Mouse (Mus musculus) kidney, postnatal 0 days (tissue): Measurements from ENCODE around the gene Ulk2. TPM values are rescaled to one million over a fixed set of nuclear protein-coding genes. Genes with fewer than 3 reads are reported as not detected.
"Not testable (repeated sequence)": the region's sequence is repeated elsewhere in the genome, so short reads cannot be mapped to it uniquely, and the experiment has no call there.

Source experiments
- ATAC-seq: fragments of 200-750 bp; cut with Nextera tagmentation; replicated peaks from 2 replicates; pipeline ENCODE4 v1.8.0; 2017; ENCODE audit warnings: low read depth, moderate number of reproducible peaks, moderate TSS enrichment, moderate library complexity; ENCODE audit not compliant: low FRiP score
- DNase-seq: peaks from one replicate; pipeline ENCODE4 v3.0.0-alpha.2; 2016; ENCODE audit warnings: low spot score
- H3K27ac ChIP-seq: fragments of 300-500 bp; sonication (generic); 2 replicates; pipeline ENCODE4 v1.5.1; 2014; ENCODE audit warnings: mild to moderate bottlenecking
- H3K27me3 ChIP-seq: fragments of 300-500 bp; sonication (generic); 2 replicates; pipeline ENCODE4 v1.6.1; 2014; ENCODE audit warnings: low read length, mixed read lengths; ENCODE audit not compliant: insufficient read depth
- H3K36me3 ChIP-seq: fragments of 300-500 bp; sonication (generic); 2 replicates; pipeline ENCODE4 v1.6.1; 2014; ENCODE audit warnings: low read length, mixed read lengths; ENCODE audit not compliant: insufficient read depth
- H3K4me1 ChIP-seq: fragments of 300-500 bp; sonication (generic); replicated peaks from 2 replicates; pipeline ENCODE4 v1.6.1; 2014; ENCODE audit warnings: antibody characterized with exemption, low read length, mixed read lengths; ENCODE audit not compliant: insufficient read depth
- H3K4me2 ChIP-seq: fragments of 300-500 bp; sonication (generic); 2 replicates; pipeline ENCODE4 v1.6.1; 2014; ENCODE audit warnings: mild to moderate bottlenecking, low read length, moderate library complexity, mixed read lengths
- H3K4me3 ChIP-seq: fragments of 300-500 bp; sonication (generic); replicated peaks from 2 replicates; pipeline ENCODE4 v1.5.1; 2014; ENCODE audit warnings: low read depth, low read length
- H3K9ac ChIP-seq: fragments of 300-500 bp; sonication (generic); 2 replicates; pipeline ENCODE4 v1.6.1; 2014; ENCODE audit warnings: low read depth, low read length
- H3K9me3 ChIP-seq: fragments of 300-500 bp; sonication (generic); replicated peaks from 2 replicates; pipeline ENCODE4 v1.6.1; 2016; ENCODE audit warnings: low read length, inconsistent platforms, mixed read lengths
- CTCF ChIP-seq: IDR thresholded peaks from 2 replicates; pipeline ENCODE4 v1.5.1; 2016; ENCODE audit warnings: antibody characterized with exemption, low read depth, mild to moderate bottlenecking, moderate library complexity
- WGBS: fragments of 180-500 bp; shearing (Covaris S2); extraction: QIAGEN DNeasy Blood & Tissue Kit; methylation state at CpG from one replicate; pipeline ENCODE4 v1.1.7; 2014; 5-methylcytosine and 5-hydroxymethylcytosine counted together
- polyA plus RNA-seq: library from polyadenylated mRNA; unstranded; fragments of >200 nt; fragmentation: Nextera tagmentation; extraction: Ambion mirVana; gene quantifications from 2 replicates; pipeline ENCODE4 v1.2.1, GENCODE M21; 2015

Gene Ulk2
- polyA plus RNA-seq, 1 experiment from 2014 or later, result 10.8 TPM

DNA sequence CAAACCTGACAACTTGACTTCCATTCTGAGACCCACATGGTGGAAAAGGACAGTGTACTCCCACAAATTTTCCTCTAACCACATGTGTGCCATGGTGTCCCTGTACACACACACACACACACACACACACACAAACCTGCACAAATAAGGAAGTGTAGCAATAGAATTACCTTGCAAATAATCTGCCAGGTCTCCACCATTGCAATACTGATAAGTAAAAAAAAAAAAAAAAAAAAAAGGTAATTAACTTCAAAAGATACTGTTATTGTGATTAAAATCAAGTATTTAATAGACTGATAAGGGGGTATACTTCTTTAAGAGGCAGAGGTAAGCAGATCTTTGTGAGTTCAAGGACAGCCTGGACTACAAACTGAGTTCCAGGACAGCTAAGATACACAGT is 14.9 kb downstream of the Ulk2 start:
- H3K4me2 ChIP-seq, result no peak overlapping the region
- no peak overlapping the region for H3K9ac ChIP-seq
- H3K27me3 ChIP-seq, result no peaks in the 10 kb centered on the region
- no peak overlapping the region for H3K27ac ChIP-seq
- no peak overlapping the region for H3K4me3 ChIP-seq
- DNase-seq (no peak), ATAC-seq (no peak)
- no peaks in the 10 kb centered on the region for H3K4me1 ChIP-seq
- H3K36me3 ChIP-seq, result 0 out of 2 replicates have a peak, but pooled peaks cover 13% of the 10 kb centered on the region
- H3K9me3 ChIP-seq, result no peaks in the 10 kb centered on the region
- TF ChIP-seq CTCF, result no peak

- WGBS, result 89% methylated on average over 1 of the region's 1 CpGs
- H3K36me3 ChIP-seq, result 0 out of 2 replicates have a peak, but pooled peaks cover 13% of the 10 kb centered on the region
- DNase-seq, result no peak
Measured at GRCm38 (mm10) chr11:61839182-61839581, 15.7 kb downstream of the Ulk2 start.

DNA sequence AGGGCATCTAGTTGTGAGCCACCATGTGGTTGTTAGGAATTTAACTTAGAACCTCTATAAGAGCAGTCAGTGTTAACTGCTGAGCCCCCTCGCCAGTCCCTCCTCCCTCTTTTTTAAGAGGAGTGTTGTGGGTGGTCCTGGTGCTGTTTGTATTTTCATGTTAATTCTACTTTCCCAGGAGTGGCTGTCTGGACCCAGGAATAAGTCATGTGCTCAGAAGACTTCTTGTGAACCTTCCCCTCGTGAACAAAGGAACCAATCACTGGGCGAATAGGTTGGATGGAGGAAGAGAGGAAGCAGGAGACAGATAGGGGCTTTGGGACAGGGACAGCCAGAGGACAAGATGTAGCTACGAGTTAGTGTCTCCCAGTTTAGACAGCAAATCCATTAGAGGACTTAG is 45.1 kb downstream of the Ulk2 start:
- Histone ChIP-seq H3K4me1 (no peaks in the 10 kb centered on the region), H3K27ac (no peak overlapping the region), H3K9me3 (no peaks in the 10 kb centered on the region), H3K27me3 (no peaks in the 10 kb centered on the region), H3K36me3 (peaks cover 36% of the 10 kb centered on the region), H3K9ac (no peak overlapping the region), H3K4me3 (no peak overlapping the region), H3K4me2 (no peak overlapping the region)
- no peak for ATAC-seq
- 64% methylated on average over 4 of the region's 4 CpGs for WGBS
- peak; percentile 4 for DNase-seq
- TF ChIP-seq CTCF, result no peak

More at GRCm38 (mm10) chr11:61839182-61839581, 15.7 kb downstream of the Ulk2 start:
- no peaks in the 10 kb centered on the region for H3K27me3 ChIP-seq
- no peak overlapping the region for H3K27ac ChIP-seq
- no peak overlapping the region for H3K4me2 ChIP-seq
- no peaks in the 10 kb centered on the region for H3K4me1 ChIP-seq
- no peaks in the 10 kb centered on the region for H3K9me3 ChIP-seq
- H3K9ac ChIP-seq, result no peak overlapping the region
- ATAC-seq, result no peak
- no peak for TF ChIP-seq CTCF
- H3K4me3 ChIP-seq, result no peak overlapping the region

- ATAC-seq, result no peak
Measured at GRCm38 (mm10) chr11:61808551-61809117, 46.2 kb downstream of the Ulk2 start.

GRCm38 (mm10) chr11:61793441-61793840 is 61.4 kb downstream of the Ulk2 start:
- Histone ChIP-seq H3K4me2 (no peak overlapping the region), H3K9ac (no peak overlapping the region), H3K4me1 (no peaks in the 10 kb centered on the region), H3K36me3 (peaks cover 16% of the 10 kb centered on the region), H3K27me3 (no peaks in the 10 kb centered on the region), H3K4me3 (no peak overlapping the region), H3K9me3 (no peaks in the 10 kb centered on the region), H3K27ac (no peak overlapping the region)
- TF ChIP-seq CTCF, result no peak
- no peak for ATAC-seq
- DNase-seq, result no peak
- 96% methylated on average over 1 of the region's 1 CpGs for WGBS

More at GRCm38 (mm10) chr11:61808551-61809117, 46.2 kb downstream of the Ulk2 start:
- peaks cover 30% of the 10 kb centered on the region for H3K36me3 ChIP-seq
- H3K9me3 ChIP-seq, result no peaks in the 10 kb centered on the region
- WGBS, result 89% methylated on average over 2 of the region's 2 CpGs
- H3K9ac ChIP-seq, result no peak overlapping the region
- TF ChIP-seq CTCF, result no peak
- DNase-seq, result peak; percentile 5
- H3K4me1 ChIP-seq, result no peaks in the 10 kb centered on the region
- no peak overlapping the region for H3K4me3 ChIP-seq
- H3K27me3 ChIP-seq, result no peaks in the 10 kb centered on the region
- H3K27ac ChIP-seq, result no peak overlapping the region
- H3K4me2 ChIP-seq, result no peak overlapping the region

GRCm38 (mm10) chr11:61788550-61788949 is 66.3 kb downstream of the Ulk2 start:
- DNase-seq (no peak), ATAC-seq (no peak)
- Histone ChIP-seq H3K27me3 (no peaks in the 10 kb centered on the region), H3K9ac (no peak overlapping the region), H3K27ac (no peak overlapping the region), H3K36me3 (peaks cover 19% of the 10 kb centered on the region; the same call in 1 of the 2 replicates), H3K4me1 (no peaks in the 10 kb centered on the region), H3K4me2 (no peak overlapping the region), H3K9me3 (no peaks in the 10 kb centered on the region), H3K4me3 (no peak overlapping the region)
- TF ChIP-seq CTCF, result no peak
- 100% methylated on average over 1 of the region's 1 CpGs for WGBS

DNA sequence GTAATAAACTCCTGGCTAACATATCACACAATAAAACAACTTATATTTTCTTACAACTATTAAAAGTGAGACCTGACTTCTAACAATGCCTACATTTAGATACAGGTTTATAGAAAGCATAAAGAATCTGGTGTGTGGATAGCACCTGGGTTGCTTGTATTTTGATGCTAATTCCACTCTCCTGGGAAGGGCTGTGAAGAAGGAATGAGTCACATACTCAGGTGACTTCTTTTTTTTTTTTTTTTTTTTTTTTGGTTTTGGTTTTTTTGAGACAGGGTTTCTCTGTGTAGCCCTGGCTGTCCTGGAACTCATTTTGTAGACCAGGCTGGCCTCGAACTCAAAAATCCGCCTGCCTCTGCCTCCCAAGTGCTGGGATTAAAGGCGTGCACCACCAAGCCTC is 72.3 kb downstream of the Ulk2 start:
- not testable (repeated sequence) for H3K4me2 ChIP-seq, H3K9me3 ChIP-seq, H3K27me3 ChIP-seq, H3K9ac ChIP-seq, ATAC-seq, H3K4me3 ChIP-seq, H3K4me1 ChIP-seq, H3K27ac ChIP-seq, DNase-seq
- H3K36me3 ChIP-seq, result peaks cover 23% of the 10 kb centered on the region; the same call in 1 of the 2 replicates
- 100% methylated on average over 3 of the region's 3 CpGs for WGBS
